Mouse (Mus musculus): ENCODE results near the gene Cox4i2. TPM values are rescaled to one million over a fixed set of nuclear protein-coding genes. Genes with fewer than 3 reads are reported as not detected.

The Cox4i2 gene
- polyA plus RNA-seq, 1 experiment from 2014 or later: 4.6 TPM

- Histone ChIP-seq H3K4me2 (ENCODE audit: low read depth, low read length, severe bottlenecking) (no peak overlapping the region), H3K9ac (ENCODE audit: low read length) (no peak overlapping the region), H3K27me3 (ENCODE audit: control insufficient read depth, insufficient read depth, low read length) (no peaks in the 10 kb centered on the region), H3K4me1 (replicated peaks; ENCODE audit: control insufficient read depth, insufficient read depth, low read length) (peaks cover 6% of the 10 kb centered on the region; the same call in 1 of the 2 replicates), H3K4me3 (ENCODE audit: low read depth, low read length) (no peak overlapping the region), H3K9me3 (ENCODE audit: control insufficient read depth, low read length) (no peaks in the 10 kb centered on the region), H3K36me3 (ENCODE audit: control insufficient read depth, insufficient read depth, low read length) (no peaks in the 10 kb centered on the region), H3K27ac (ENCODE audit: low read depth, low read length) (no peak overlapping the region)
- WGBS: 58% methylated on average over 12 of the region's 12 CpGs
- ATAC-seq (replicated peaks; ENCODE audit: low FRiP score): peak; percentile 31
- DNase-seq (ENCODE audit: low spot score): no peak
Measured at GRCm38 (mm10) chr2:152767618-152768271, 13.8 kb downstream of the Cox4i2 start.

GRCm38 (mm10) chr2:152769677-152770076, 15.7 kb downstream of the Cox4i2 start:
- WGBS: 88% methylated on average over 7 of the region's 7 CpGs
- ATAC-seq (replicated peaks; ENCODE audit: low FRiP score) (no peak), DNase-seq (ENCODE audit: low spot score) (no peak)
- peaks cover under 1% of the 10 kb centered on the region; the same call in 1 of the 2 replicates for H3K4me1 ChIP-seq (replicated peaks; ENCODE audit: control insufficient read depth, insufficient read depth, low read length)
- no peaks in the 10 kb centered on the region for H3K27me3 ChIP-seq (ENCODE audit: control insufficient read depth, insufficient read depth, low read length)
- H3K27ac ChIP-seq (ENCODE audit: low read depth, low read length): no peak overlapping the region
- no peaks in the 10 kb centered on the region for H3K9me3 ChIP-seq (ENCODE audit: control insufficient read depth, low read length)
- H3K4me3 ChIP-seq (ENCODE audit: low read depth, low read length): no peak overlapping the region
- H3K36me3 ChIP-seq (ENCODE audit: control insufficient read depth, insufficient read depth, low read length): no peaks in the 10 kb centered on the region
- H3K4me2 ChIP-seq (ENCODE audit: low read depth, low read length, severe bottlenecking): no peak overlapping the region
- no peak overlapping the region for H3K9ac ChIP-seq (ENCODE audit: low read length)

GRCm38 (mm10) chr2:152771571-152771970, 17.6 kb downstream of the Cox4i2 start:
- Histone ChIP-seq H3K4me2 (ENCODE audit: low read depth, low read length, severe bottlenecking) (no peak overlapping the region), H3K27ac (ENCODE audit: low read depth, low read length) (no peak overlapping the region), H3K27me3 (ENCODE audit: control insufficient read depth, insufficient read depth, low read length) (no peaks in the 10 kb centered on the region), H3K9ac (ENCODE audit: low read length) (no peak overlapping the region), H3K9me3 (ENCODE audit: control insufficient read depth, low read length) (no peaks in the 10 kb centered on the region), H3K4me1 (replicated peaks; ENCODE audit: control insufficient read depth, insufficient read depth, low read length) (no peaks in the 10 kb centered on the region), H3K4me3 (ENCODE audit: low read depth, low read length) (no peak overlapping the region), H3K36me3 (ENCODE audit: control insufficient read depth, insufficient read depth, low read length) (no peaks in the 10 kb centered on the region)
- 92% methylated on average over 9 of the region's 9 CpGs for WGBS
- ATAC-seq (replicated peaks; ENCODE audit: low FRiP score) (no peak), DNase-seq (ENCODE audit: low spot score) (no peak)

- Histone ChIP-seq H3K27ac (ENCODE audit: low read depth, low read length) (no peak overlapping the region), H3K4me1 (replicated peaks; ENCODE audit: control insufficient read depth, insufficient read depth, low read length) (no peaks in the 10 kb centered on the region), H3K27me3 (ENCODE audit: control insufficient read depth, insufficient read depth, low read length) (no peaks in the 10 kb centered on the region), H3K9me3 (ENCODE audit: control insufficient read depth, low read length) (no peaks in the 10 kb centered on the region), H3K4me2 (ENCODE audit: low read depth, low read length, severe bottlenecking) (no peak overlapping the region), H3K36me3 (ENCODE audit: control insufficient read depth, insufficient read depth, low read length) (no peaks in the 10 kb centered on the region), H3K9ac (ENCODE audit: low read length) (no peak overlapping the region), H3K4me3 (ENCODE audit: low read depth, low read length) (no peak overlapping the region)
- ATAC-seq (replicated peaks; ENCODE audit: low FRiP score): no peak
- DNase-seq (ENCODE audit: low spot score): no peak
- 20% methylated on average over 1 of the region's 1 CpGs for WGBS
Measured at GRCm38 (mm10) chr2:152772231-152772630, 18.3 kb downstream of the Cox4i2 start.

- Histone ChIP-seq H3K9me3 (ENCODE audit: control insufficient read depth, low read length) (no peaks in the 10 kb centered on the region), H3K4me1 (replicated peaks; ENCODE audit: control insufficient read depth, insufficient read depth, low read length) (no peaks in the 10 kb centered on the region), H3K9ac (ENCODE audit: low read length) (no peak overlapping the region), H3K36me3 (ENCODE audit: control insufficient read depth, insufficient read depth, low read length) (no peaks in the 10 kb centered on the region; the same call in 1 of the 2 replicates), H3K4me3 (ENCODE audit: low read depth, low read length) (no peak overlapping the region), H3K27me3 (ENCODE audit: control insufficient read depth, insufficient read depth, low read length) (no peaks in the 10 kb centered on the region), H3K27ac (ENCODE audit: low read depth, low read length) (no peak overlapping the region), H3K4me2 (ENCODE audit: low read depth, low read length, severe bottlenecking) (no peak overlapping the region)
- DNase-seq (ENCODE audit: low spot score) (no peak), ATAC-seq (replicated peaks; ENCODE audit: low FRiP score) (no peak)
- 81% methylated on average over 4 of the region's 4 CpGs for WGBS
Measured at GRCm38 (mm10) chr2:152775357-152775756, 21.4 kb downstream of the Cox4i2 start.

- ATAC-seq (replicated peaks; ENCODE audit: low FRiP score): no peak
- Histone ChIP-seq H3K27me3 (ENCODE audit: control insufficient read depth, insufficient read depth, low read length) (no peaks in the 10 kb centered on the region), H3K36me3 (ENCODE audit: control insufficient read depth, insufficient read depth, low read length) (no peaks in the 10 kb centered on the region; the same call in 1 of the 2 replicates), H3K4me2 (ENCODE audit: low read depth, low read length, severe bottlenecking) (no peak overlapping the region), H3K27ac (ENCODE audit: low read depth, low read length) (no peak overlapping the region), H3K4me3 (ENCODE audit: low read depth, low read length) (no peak overlapping the region), H3K9ac (ENCODE audit: low read length) (no peak overlapping the region), H3K9me3 (ENCODE audit: control insufficient read depth, low read length) (no peaks in the 10 kb centered on the region), H3K4me1 (replicated peaks; ENCODE audit: control insufficient read depth, insufficient read depth, low read length) (no peaks in the 10 kb centered on the region)
- WGBS: 87% methylated on average over 3 of the region's 3 CpGs
- DNase-seq (ENCODE audit: low spot score): no peak
Measured at GRCm38 (mm10) chr2:152776019-152776418, 22.0 kb downstream of the Cox4i2 start.

- no peak for DNase-seq (ENCODE audit: low spot score)
- no peak overlapping the region for H3K4me3 ChIP-seq (ENCODE audit: low read depth, low read length)
- no peak overlapping the region for H3K4me2 ChIP-seq (ENCODE audit: low read depth, low read length, severe bottlenecking)
- H3K27ac ChIP-seq (ENCODE audit: low read depth, low read length): no peak overlapping the region
- H3K36me3 ChIP-seq (ENCODE audit: control insufficient read depth, insufficient read depth, low read length): no peaks in the 10 kb centered on the region; the same call in 1 of the 2 replicates
- 72% methylated on average over 2 of the region's 2 CpGs for WGBS
- H3K9me3 ChIP-seq (ENCODE audit: control insufficient read depth, low read length): no peaks in the 10 kb centered on the region
- H3K27me3 ChIP-seq (ENCODE audit: control insufficient read depth, insufficient read depth, low read length): no peaks in the 10 kb centered on the region
- no peak overlapping the region for H3K9ac ChIP-seq (ENCODE audit: low read length)
- ATAC-seq (replicated peaks; ENCODE audit: low FRiP score): no peak
- H3K4me1 ChIP-seq (replicated peaks; ENCODE audit: control insufficient read depth, insufficient read depth, low read length): no peaks in the 10 kb centered on the region
Measured at GRCm38 (mm10) chr2:152776435-152776834, 22.5 kb downstream of the Cox4i2 start.

- no peaks in the 10 kb centered on the region for H3K27me3 ChIP-seq (ENCODE audit: control insufficient read depth, insufficient read depth, low read length)
- DNase-seq (ENCODE audit: low spot score) (no peak), ATAC-seq (replicated peaks; ENCODE audit: low FRiP score) (no peak)
- H3K4me2 ChIP-seq (ENCODE audit: low read depth, low read length, severe bottlenecking): no peak overlapping the region
- H3K36me3 ChIP-seq (ENCODE audit: control insufficient read depth, insufficient read depth, low read length): no peaks in the 10 kb centered on the region; the same call in 1 of the 2 replicates
- no peak overlapping the region for H3K9ac ChIP-seq (ENCODE audit: low read length)
- H3K9me3 ChIP-seq (ENCODE audit: control insufficient read depth, low read length): no peaks in the 10 kb centered on the region
- no peak overlapping the region for H3K4me3 ChIP-seq (ENCODE audit: low read depth, low read length)
- no peaks in the 10 kb centered on the region for H3K4me1 ChIP-seq (replicated peaks; ENCODE audit: control insufficient read depth, insufficient read depth, low read length)
- H3K27ac ChIP-seq (ENCODE audit: low read depth, low read length): no peak overlapping the region
- WGBS: 90% methylated on average over 3 of the region's 3 CpGs
Measured at GRCm38 (mm10) chr2:152777081-152777480, 23.1 kb downstream of the Cox4i2 start.

- Histone ChIP-seq H3K27me3 (ENCODE audit: control insufficient read depth, insufficient read depth, low read length) (no peaks in the 10 kb centered on the region), H3K36me3 (ENCODE audit: control insufficient read depth, insufficient read depth, low read length) (no peaks in the 10 kb centered on the region; the same call in 1 of the 2 replicates), H3K4me3 (ENCODE audit: low read depth, low read length) (no peak overlapping the region), H3K4me1 (replicated peaks; ENCODE audit: control insufficient read depth, insufficient read depth, low read length) (no peaks in the 10 kb centered on the region), H3K4me2 (ENCODE audit: low read depth, low read length, severe bottlenecking) (no peak overlapping the region), H3K27ac (ENCODE audit: low read depth, low read length) (no peak overlapping the region), H3K9me3 (ENCODE audit: control insufficient read depth, low read length) (no peaks in the 10 kb centered on the region), H3K9ac (ENCODE audit: low read length) (no peak overlapping the region)
- 100% methylated on average over 2 of the region's 2 CpGs for WGBS
- DNase-seq (ENCODE audit: low spot score) (no peak), ATAC-seq (replicated peaks; ENCODE audit: low FRiP score) (no peak)
Measured at GRCm38 (mm10) chr2:152780466-152780865, 26.5 kb downstream of the Cox4i2 start.
